Mouse (Mus musculus): Measurements from ENCODE around the gene Det1. TPM values are rescaled to one million over a fixed set of nuclear protein-coding genes. Genes with fewer than 3 reads are reported as not detected.

The Det1 gene
- polyA plus RNA-seq, 1 experiment from 2014 or later = 20.5 TPM

GRCm38 (mm10) chr7:78865212-78865949, 18.3 kb upstream of the Det1 start:
- 65% methylated on average over 12 of the region's 12 CpGs for WGBS
- Histone ChIP-seq H3K36me3 (ENCODE audit: control insufficient read depth, insufficient read depth, low read length) (no peaks in the 10 kb centered on the region), H3K27me3 (ENCODE audit: control insufficient read depth, insufficient read depth, low read length) (no peaks in the 10 kb centered on the region), H3K27ac (ENCODE audit: low read depth, low read length) (no peak overlapping the region), H3K4me1 (ENCODE audit: control insufficient read depth, insufficient read depth, low read length) (no peaks in the 10 kb centered on the region), H3K4me3 (ENCODE audit: low read depth, low read length) (no peak overlapping the region), H3K4me2 (no peak overlapping the region), H3K9me3 (ENCODE audit: control insufficient read depth, low read length) (no peaks in the 10 kb centered on the region), H3K9ac (ENCODE audit: low read length) (no peak overlapping the region)
- DNase-seq (ENCODE audit: low spot score, missing footprints) (no peak), ATAC-seq (ENCODE audit: low FRiP score) (no peak)

GRCm38 (mm10) chr7:78864446-78864802, 17.4 kb upstream of the Det1 start:
- Histone ChIP-seq H3K4me1 (ENCODE audit: control insufficient read depth, insufficient read depth, low read length) (no peaks in the 10 kb centered on the region), H3K9me3 (ENCODE audit: control insufficient read depth, low read length) (no peaks in the 10 kb centered on the region), H3K27me3 (ENCODE audit: control insufficient read depth, insufficient read depth, low read length) (no peaks in the 10 kb centered on the region), H3K4me3 (ENCODE audit: low read depth, low read length) (no peak overlapping the region), H3K36me3 (ENCODE audit: control insufficient read depth, insufficient read depth, low read length) (no peaks in the 10 kb centered on the region), H3K4me2 (no peak overlapping the region), H3K9ac (ENCODE audit: low read length) (no peak overlapping the region), H3K27ac (ENCODE audit: low read depth, low read length) (no peak overlapping the region)
- ATAC-seq (ENCODE audit: low FRiP score) (no peak), DNase-seq (ENCODE audit: low spot score, missing footprints) (no peak)
- WGBS = 85% methylated on average over 4 of the region's 4 CpGs

DNA sequence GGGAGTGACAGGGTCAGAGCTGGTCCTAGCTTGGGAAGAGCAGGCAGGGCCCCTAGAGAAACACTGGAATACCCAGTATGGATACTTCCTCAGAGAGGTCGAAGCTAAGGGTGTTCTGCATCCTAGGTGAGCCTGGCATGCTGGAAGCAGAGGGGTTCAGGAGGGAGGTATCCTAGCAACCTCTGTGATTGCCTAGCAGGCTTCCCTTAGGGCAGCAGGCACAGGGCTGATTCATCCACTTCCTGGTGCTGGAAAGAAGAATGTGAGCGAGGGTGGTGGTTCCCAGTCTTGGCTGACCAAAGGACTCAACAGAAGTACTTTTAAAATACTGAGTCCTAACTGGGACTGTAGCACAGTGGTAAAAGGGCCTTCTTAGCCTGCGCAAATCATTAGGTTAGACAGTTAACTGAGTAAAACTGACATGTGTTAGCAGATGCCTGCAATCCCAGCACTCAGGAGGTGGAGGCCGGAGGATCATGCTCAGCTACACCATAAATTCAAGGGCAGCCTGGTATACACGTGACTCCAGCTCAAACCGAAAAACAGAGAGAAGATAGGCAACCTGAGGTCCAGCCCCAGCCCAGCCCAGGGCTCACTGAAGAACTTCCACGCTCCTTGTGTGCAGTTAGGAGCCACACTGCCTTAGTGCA, 16.9 kb upstream of the Det1 start:
- Histone ChIP-seq H3K27ac (ENCODE audit: low read depth, low read length) (no peak overlapping the region), H3K27me3 (ENCODE audit: control insufficient read depth, insufficient read depth, low read length) (no peaks in the 10 kb centered on the region), H3K9ac (ENCODE audit: low read length) (no peak overlapping the region), H3K4me1 (ENCODE audit: control insufficient read depth, insufficient read depth, low read length) (no peaks in the 10 kb centered on the region), H3K4me2 (no peak overlapping the region), H3K36me3 (ENCODE audit: control insufficient read depth, insufficient read depth, low read length) (no peaks in the 10 kb centered on the region), H3K9me3 (ENCODE audit: control insufficient read depth, low read length) (no peaks in the 10 kb centered on the region), H3K4me3 (ENCODE audit: low read depth, low read length) (no peak overlapping the region)
- DNase-seq (ENCODE audit: low spot score, missing footprints) (no peak), ATAC-seq (ENCODE audit: low FRiP score) (no peak)
- 83% methylated on average over 7 of the region's 7 CpGs for WGBS

GRCm38 (mm10) chr7:78855044-78855655, 8.1 kb upstream of the Det1 start:
- H3K4me1 ChIP-seq (ENCODE audit: control insufficient read depth, insufficient read depth, low read length) = no peaks in the 10 kb centered on the region
- DNase-seq (ENCODE audit: low spot score, missing footprints) (no peak), ATAC-seq (ENCODE audit: low FRiP score) (no peak)
- no peak overlapping the region for H3K27ac ChIP-seq (ENCODE audit: low read depth, low read length)
- no peaks in the 10 kb centered on the region for H3K27me3 ChIP-seq (ENCODE audit: control insufficient read depth, insufficient read depth, low read length)
- WGBS = 62% methylated on average over 5 of the region's 5 CpGs
- H3K9me3 ChIP-seq (ENCODE audit: control insufficient read depth, low read length) = no peaks in the 10 kb centered on the region
- H3K4me2 ChIP-seq = no peak overlapping the region
- H3K9ac ChIP-seq (ENCODE audit: low read length) = no peak overlapping the region
- no peaks in the 10 kb centered on the region for H3K36me3 ChIP-seq (ENCODE audit: control insufficient read depth, insufficient read depth, low read length)
- H3K4me3 ChIP-seq (ENCODE audit: low read depth, low read length) = no peak overlapping the region

DNA sequence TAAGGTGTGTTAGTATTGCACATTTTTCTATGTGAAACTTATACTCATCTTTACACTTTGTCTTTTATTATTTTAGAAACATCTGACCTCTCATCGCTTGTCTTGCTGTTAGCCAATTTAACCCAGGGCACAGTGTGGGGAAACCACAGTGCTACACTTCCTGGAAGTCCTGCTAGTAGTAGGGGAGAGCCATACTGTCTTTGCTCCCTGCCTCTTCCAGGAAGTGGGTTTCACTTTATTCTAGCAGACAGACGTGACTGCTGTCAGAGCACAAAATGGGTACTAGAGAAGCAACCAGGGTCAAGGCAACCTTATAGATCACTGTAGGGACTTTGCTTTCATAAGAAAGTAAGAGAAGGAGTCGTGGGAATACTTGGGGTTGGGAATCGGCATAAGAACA, 7.0 kb upstream of the Det1 start:
- H3K9ac ChIP-seq (ENCODE audit: low read length) = no peak overlapping the region
- H3K27ac ChIP-seq (ENCODE audit: low read depth, low read length) = no peak overlapping the region
- no peaks in the 10 kb centered on the region for H3K36me3 ChIP-seq (ENCODE audit: control insufficient read depth, insufficient read depth, low read length)
- no peak for ATAC-seq (ENCODE audit: low FRiP score)
- no peaks in the 10 kb centered on the region for H3K4me1 ChIP-seq (ENCODE audit: control insufficient read depth, insufficient read depth, low read length)
- no peaks in the 10 kb centered on the region for H3K27me3 ChIP-seq (ENCODE audit: control insufficient read depth, insufficient read depth, low read length)
- H3K9me3 ChIP-seq (ENCODE audit: control insufficient read depth, low read length) = no peaks in the 10 kb centered on the region
- 73% methylated on average over 4 of the region's 4 CpGs for WGBS
- H3K4me3 ChIP-seq (ENCODE audit: low read depth, low read length) = no peak overlapping the region
- H3K4me2 ChIP-seq = no peak overlapping the region
- no peak for DNase-seq (ENCODE audit: low spot score, missing footprints)

GRCm38 (mm10) chr7:78846066-78846716, 872 bp downstream of the Det1 start:
- Histone ChIP-seq H3K4me1 (ENCODE audit: control insufficient read depth, insufficient read depth, low read length) (peaks cover 8% of the 10 kb centered on the region; the same call in 1 of the 2 replicates), H3K4me2 (peak overlapping the region; percentile 69), H3K9me3 (ENCODE audit: control insufficient read depth, low read length) (no peaks in the 10 kb centered on the region), H3K4me3 (ENCODE audit: low read depth, low read length) (peak overlapping the region; percentile 89), H3K27me3 (ENCODE audit: control insufficient read depth, insufficient read depth, low read length) (no peaks in the 10 kb centered on the region), H3K9ac (ENCODE audit: low read length) (peak overlapping the region; percentile 94), H3K27ac (ENCODE audit: low read depth, low read length) (peak overlapping the region; percentile 54; the same call in 1 of the 2 replicates), H3K36me3 (ENCODE audit: control insufficient read depth, insufficient read depth, low read length) (peaks cover 14% of the 10 kb centered on the region)
- DNase-seq (ENCODE audit: low spot score, missing footprints) (no peak), ATAC-seq (ENCODE audit: low FRiP score) (no peak)
- 41% methylated on average over 12 of the region's 12 CpGs for WGBS

- H3K36me3 ChIP-seq (ENCODE audit: control insufficient read depth, insufficient read depth, low read length) = peaks cover 20% of the 10 kb centered on the region
- H3K27ac ChIP-seq (ENCODE audit: low read depth, low read length) = no peak overlapping the region
- 93% methylated on average over 5 of the region's 5 CpGs for WGBS
- no peak for ATAC-seq (ENCODE audit: low FRiP score)
- peaks cover 8% of the 10 kb centered on the region; the same call in 1 of the 2 replicates for H3K4me1 ChIP-seq (ENCODE audit: control insufficient read depth, insufficient read depth, low read length)
- no peak for DNase-seq (ENCODE audit: low spot score, missing footprints)
- no peak overlapping the region for H3K4me3 ChIP-seq (ENCODE audit: low read depth, low read length)
- no peaks in the 10 kb centered on the region for H3K27me3 ChIP-seq (ENCODE audit: control insufficient read depth, insufficient read depth, low read length)
- H3K9me3 ChIP-seq (ENCODE audit: control insufficient read depth, low read length) = no peaks in the 10 kb centered on the region
- no peak overlapping the region for H3K4me2 ChIP-seq
- no peak overlapping the region for H3K9ac ChIP-seq (ENCODE audit: low read length)
Observed at GRCm38 (mm10) chr7:78841601-78842000, 5.5 kb downstream of the Det1 start.

GRCm38 (mm10) chr7:78837250-78837649, 9.8 kb downstream of the Det1 start:
- Histone ChIP-seq H3K36me3 (ENCODE audit: control insufficient read depth, insufficient read depth, low read length) (peaks cover 6% of the 10 kb centered on the region), H3K27me3 (ENCODE audit: control insufficient read depth, insufficient read depth, low read length) (no peaks in the 10 kb centered on the region), H3K4me3 (ENCODE audit: low read depth, low read length) (no peak overlapping the region), H3K9ac (ENCODE audit: low read length) (no peak overlapping the region), H3K27ac (ENCODE audit: low read depth, low read length) (no peak overlapping the region), H3K4me1 (ENCODE audit: control insufficient read depth, insufficient read depth, low read length) (no peaks in the 10 kb centered on the region), H3K9me3 (ENCODE audit: control insufficient read depth, low read length) (no peaks in the 10 kb centered on the region), H3K4me2 (no peak overlapping the region)
- ATAC-seq (ENCODE audit: low FRiP score) = no peak
- no peak for DNase-seq (ENCODE audit: low spot score, missing footprints)
- 83% methylated on average over 4 of the region's 4 CpGs for WGBS

DNA sequence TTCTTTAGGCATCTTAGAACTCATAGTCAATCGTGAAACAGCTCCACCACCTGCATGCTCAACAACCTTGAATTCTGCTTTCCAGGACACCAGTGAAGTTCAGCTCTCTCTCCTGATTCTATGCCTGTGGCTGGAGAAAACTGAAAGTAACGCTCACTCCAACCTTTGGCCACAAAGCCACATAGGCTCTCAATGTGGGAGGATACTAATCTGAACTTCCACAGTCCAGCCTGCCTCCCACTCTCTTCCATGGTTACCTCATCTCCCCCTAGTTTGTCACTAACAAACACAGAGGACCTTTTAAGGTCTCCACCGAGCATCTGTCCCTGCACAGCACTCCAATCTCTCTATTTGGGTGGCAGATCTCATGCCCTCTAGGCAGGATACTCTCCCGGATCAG, 11.4 kb downstream of the Det1 start:
- Histone ChIP-seq H3K9ac (ENCODE audit: low read length) (no peak overlapping the region), H3K27ac (ENCODE audit: low read depth, low read length) (no peak overlapping the region), H3K4me3 (ENCODE audit: low read depth, low read length) (no peak overlapping the region), H3K36me3 (ENCODE audit: control insufficient read depth, insufficient read depth, low read length) (peaks cover 6% of the 10 kb centered on the region), H3K9me3 (ENCODE audit: control insufficient read depth, low read length) (no peaks in the 10 kb centered on the region), H3K27me3 (ENCODE audit: control insufficient read depth, insufficient read depth, low read length) (no peaks in the 10 kb centered on the region), H3K4me1 (ENCODE audit: control insufficient read depth, insufficient read depth, low read length) (no peaks in the 10 kb centered on the region), H3K4me2 (no peak overlapping the region)
- 88% methylated on average over 4 of the region's 4 CpGs for WGBS
- no peak for ATAC-seq (ENCODE audit: low FRiP score)
- no peak for DNase-seq (ENCODE audit: low spot score, missing footprints)

Data from midbrain, embryonic 11.5 days (tissue).